Mouse (Mus musculus): ENCODE results near the gene Ptn. TPM values are rescaled to one million over a fixed set of nuclear protein-coding genes. Genes with fewer than 3 reads are reported as not detected.

The Ptn gene
- total RNA-seq, 2 experiments from 2014 or later = 406 to 414 TPM

GRCm38 (mm10) chr6:36672399-36673221 is 137.4 kb downstream of the Ptn start:
- no peak for DNase-seq (ENCODE audit: low spot score in 2 of 2)
- intact Hi-C loops (cut with DNase I) = no loop called here

DNA sequence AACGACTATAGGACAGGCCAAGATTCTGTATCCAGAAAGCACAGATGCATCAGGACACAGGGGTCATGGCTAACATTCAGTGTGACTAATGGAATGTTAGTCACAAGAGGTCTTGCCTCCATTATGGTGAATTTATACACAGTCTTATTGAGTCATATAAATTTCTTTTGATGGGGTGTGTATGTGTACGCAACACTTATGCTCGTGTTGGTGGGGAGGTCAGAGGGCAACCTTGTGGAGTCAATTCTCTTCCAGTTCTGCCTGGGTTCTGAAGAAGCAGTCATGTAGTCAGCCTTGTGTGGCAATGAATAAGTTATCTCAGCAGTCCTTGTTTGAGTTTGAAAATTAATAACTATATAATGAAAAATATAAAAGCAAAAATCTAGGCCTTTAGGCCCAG is 138.7 kb downstream of the Ptn start:
- intact Hi-C loops (cut with DNase I) = no loop called here
- DNase-seq (ENCODE audit: low spot score in 2 of 2) = no peak

Small RNAs within 50 kb of the gene (microRNA-seq; reads per million reads assigned to microRNA genes)
- gene Gm25111 = not detected

All from left cerebral cortex, postnatal 36 days (tissue).